Mouse (Mus musculus): ENCODE measurements around the gene Bmp8b.
"Not testable (repeated sequence)": the region's sequence is repeated elsewhere in the genome, so short reads cannot be mapped to it uniquely, and the experiment has no call there.

The Bmp8b gene

DNA sequence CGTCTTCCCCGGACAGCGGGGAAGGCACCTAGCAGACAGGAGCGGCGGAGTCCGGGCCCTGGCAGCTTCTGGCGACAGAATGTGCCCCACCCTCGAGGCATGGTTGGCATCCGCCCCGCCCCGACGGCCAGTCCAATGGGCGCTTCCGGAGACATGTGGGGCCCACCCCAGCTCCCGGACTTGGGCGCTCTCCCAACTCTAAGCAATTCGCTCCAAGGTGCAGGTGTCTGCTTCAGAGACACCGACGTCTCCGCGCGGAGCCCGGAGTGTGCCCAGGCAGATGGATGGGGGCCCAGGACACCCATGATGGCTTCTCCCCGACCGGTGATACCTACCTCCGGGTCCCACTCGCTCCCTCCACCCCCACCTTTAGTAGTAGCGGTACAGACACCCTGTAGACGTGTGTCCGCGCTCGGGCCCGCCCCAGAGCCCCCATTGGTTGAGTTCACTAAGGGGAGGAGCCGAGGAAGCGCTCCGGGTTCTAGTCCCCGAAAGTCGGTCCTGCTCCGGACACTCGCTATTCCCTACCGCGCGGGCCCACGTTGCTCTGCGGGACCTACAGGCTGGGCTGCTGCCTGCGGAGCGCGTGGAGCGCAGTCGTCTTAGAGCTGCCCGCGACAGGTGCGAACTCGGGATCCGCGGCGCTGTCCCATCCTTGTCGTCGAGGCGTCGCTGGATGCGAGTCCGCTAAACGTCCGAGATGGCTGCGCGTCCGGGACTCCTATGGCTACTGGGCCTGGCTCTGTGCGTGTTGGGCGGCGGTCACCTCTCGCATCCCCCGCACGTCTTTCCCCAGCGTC is at the start of gene Bmp8b:
Gene Bmp8b (plus strand): TSS at position 515 of the 800 bp plus-strand sequence.
- in situ Hi-C loops (cut with MboI, MseI) = no loop called here

DNA sequence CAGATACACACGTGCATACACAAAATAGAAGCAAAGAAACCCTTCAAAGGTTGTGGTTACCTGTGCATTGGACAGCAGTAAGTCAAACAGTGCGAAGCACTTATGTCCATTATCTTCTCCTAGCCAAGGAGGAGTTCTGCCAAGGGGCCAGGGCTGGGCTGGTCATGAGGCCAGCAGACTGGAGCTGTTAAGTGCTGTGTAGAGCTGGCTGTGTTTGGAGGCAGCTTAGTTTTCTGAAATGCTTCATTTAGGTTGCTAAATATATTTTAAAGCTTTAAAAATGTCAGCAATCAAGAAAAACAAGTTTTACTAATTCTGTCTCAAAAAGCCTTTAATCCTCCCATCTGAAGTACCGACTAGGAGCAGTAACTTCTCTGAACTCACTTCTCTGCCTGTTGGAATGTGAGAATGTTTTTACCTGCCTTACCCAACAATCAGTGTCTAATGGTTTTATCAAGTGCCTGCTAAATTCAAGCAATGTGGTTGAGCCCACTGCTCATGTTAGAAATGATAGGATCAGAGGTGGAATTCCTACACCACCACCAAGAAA is 48.3 kb upstream of the Bmp8b start:
- in situ Hi-C loops (cut with MboI, MseI) = no loop called here

DNA sequence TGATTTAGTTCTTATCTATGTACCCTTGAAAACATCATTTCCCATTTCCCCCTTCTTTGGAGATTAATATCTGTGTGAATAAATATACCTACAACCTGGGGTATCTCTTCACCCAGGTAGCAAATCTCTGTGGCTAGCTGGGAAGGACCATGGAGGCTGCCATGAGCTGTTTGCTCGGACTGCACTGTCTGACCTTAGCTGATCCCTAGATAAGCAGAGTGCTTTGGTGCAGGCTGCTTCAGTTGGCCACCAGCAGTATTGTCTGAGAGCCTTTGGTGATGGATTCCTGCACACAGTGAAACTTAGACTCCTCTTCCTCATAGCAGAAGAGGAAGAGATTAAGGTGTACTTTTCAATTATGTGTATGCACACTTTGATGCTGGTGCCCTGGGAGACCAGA is 47.0 kb upstream of the Bmp8b start:
- in situ Hi-C loops (cut with MboI, MseI) = no loop called here

DNA sequence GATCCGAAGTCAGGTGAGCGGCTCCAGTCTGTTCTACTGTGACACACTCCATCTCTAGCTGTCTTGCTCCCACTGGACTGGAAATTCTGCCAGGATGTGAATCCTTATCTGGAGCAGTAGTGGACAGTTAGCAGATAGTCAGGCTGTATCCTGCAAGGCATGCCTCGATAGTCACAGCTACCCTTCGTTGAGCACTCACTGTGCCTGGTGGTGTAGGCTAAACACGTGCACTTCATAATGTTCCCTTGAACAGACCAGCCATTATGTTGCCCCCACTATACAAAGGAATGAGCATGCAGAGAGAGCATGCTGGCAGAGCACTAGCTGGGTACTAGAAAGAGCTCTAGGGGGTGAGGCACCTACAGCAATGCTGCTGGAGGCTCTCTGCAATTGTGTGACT is 43.2 kb upstream of the Bmp8b start:
- in situ Hi-C loops (cut with MboI, MseI) = no loop called here

DNA sequence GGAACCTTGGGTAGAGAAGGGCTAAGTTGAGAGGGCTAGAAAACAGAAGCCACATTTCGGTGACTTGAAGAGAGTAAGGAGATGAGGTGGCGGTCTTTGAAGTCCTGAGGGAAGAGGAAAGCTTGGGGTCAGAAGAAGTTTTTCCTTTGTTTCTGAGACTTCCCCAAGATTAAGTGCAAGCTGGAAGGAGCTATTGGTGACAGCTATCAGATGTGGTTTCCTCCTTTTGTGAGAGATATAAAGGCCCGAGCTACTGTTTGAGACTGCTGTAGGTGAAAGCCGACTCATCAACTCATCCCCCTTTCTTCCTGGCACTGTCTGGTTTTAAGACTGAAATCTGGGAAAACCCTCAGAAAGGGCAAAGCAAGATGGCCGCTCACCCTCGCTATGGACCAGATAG is 36.3 kb upstream of the Bmp8b start:
- in situ Hi-C loops (cut with MboI, MseI) = no loop called here

DNA sequence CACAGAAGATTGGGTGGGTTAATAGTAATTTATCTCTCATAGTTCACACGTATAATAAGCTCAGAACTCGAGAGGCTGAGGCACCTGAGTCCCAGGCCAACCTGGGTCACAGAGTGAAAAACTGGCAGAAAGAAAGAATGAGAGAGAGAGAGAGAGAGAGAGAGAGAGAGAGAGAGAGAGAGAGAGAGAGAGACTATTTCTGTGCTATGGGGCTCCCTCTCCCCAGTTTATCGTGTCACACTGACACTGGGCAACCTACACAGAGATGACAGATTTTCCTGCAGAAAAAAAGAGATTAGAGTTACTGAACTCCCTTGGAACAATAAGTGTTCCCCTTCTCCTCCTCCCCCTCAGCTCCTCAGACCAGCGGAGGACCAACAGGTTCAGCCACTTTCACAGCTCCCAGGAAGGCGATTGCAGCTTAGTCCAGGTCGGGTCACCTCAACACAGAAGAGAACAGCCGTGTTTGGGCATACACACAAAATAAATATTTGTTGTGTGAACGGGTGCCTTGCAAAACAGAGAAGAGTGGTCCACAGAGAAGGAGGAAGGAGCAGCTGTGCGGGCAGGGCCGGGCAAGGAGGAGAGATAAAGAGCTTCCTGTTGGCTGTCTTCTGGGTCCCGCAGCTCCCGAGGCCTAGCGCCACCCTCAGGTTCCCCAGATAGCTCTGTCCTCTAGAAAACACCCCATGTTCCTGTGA is 33.5 kb upstream of the Bmp8b start:
- in situ Hi-C loops (cut with MboI, MseI) = no loop called here

DNA sequence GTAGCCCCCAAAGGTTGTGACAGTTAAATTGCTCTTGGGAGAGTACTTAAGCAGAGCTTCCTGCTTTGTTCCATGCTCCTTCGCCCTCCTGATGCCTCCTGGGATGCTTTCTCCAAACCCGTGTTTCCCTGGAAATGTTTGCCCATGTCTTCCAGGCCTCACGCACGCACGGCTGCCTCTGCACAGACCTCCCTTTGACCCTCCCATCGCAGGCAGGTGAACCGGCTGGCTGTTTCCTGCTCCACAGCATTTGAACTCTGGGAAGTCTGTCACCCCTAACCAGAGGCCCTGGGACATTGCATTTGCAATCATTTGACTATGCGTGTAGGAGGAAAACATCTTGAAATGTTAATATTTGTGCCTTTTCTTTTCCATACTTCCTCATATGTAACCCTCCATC is 28.0 kb upstream of the Bmp8b start:
- in situ Hi-C loops (cut with MboI, MseI) = no loop called here

DNA sequence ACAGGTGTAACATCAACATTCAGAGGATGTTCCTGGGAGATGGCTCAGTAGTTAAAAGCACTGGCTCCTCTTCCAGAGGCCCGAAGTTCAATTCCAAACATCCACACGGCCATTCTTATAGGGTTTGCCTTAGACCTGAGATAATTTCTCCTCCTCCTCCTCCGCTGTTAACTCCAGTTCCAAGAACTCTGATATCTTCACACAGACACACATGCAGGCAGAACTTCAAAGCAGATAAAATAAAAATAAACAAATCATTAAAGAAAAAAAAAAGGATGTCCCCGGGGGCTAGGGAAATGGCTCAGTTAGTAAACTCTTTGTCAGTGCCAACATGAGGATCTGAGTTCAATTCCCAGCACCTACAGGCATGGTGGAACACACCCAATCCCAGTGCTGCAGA is 26.7 kb upstream of the Bmp8b start:
- in situ Hi-C loops (cut with MboI, MseI) = no loop called here

DNA sequence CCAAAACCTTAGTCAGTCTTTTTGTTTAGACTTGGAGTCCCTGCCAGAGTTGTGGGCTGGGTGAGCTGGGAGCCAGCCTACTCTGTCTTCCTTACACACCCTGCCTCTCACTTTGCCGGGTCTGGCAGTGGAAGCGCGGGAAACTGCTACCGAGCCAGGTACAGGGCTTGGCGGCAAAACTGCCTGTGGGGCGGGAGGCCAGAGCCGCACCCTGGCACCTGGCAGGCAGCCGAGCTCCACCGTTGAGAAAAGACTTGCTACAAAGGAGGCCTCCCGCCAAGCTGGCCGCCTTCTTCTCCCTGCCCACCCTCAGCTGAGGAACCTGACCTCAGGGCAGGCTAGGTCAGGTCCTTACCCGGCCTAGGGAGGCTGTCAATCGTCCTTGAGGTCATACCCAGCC is 24.2 kb upstream of the Bmp8b start:
- in situ Hi-C loops (cut with MboI, MseI) = loop anchor here (5.0 kb wide), 3 partner anchors 83 to 273 kb away; partner anchors contain the start of gene Mycl

DNA sequence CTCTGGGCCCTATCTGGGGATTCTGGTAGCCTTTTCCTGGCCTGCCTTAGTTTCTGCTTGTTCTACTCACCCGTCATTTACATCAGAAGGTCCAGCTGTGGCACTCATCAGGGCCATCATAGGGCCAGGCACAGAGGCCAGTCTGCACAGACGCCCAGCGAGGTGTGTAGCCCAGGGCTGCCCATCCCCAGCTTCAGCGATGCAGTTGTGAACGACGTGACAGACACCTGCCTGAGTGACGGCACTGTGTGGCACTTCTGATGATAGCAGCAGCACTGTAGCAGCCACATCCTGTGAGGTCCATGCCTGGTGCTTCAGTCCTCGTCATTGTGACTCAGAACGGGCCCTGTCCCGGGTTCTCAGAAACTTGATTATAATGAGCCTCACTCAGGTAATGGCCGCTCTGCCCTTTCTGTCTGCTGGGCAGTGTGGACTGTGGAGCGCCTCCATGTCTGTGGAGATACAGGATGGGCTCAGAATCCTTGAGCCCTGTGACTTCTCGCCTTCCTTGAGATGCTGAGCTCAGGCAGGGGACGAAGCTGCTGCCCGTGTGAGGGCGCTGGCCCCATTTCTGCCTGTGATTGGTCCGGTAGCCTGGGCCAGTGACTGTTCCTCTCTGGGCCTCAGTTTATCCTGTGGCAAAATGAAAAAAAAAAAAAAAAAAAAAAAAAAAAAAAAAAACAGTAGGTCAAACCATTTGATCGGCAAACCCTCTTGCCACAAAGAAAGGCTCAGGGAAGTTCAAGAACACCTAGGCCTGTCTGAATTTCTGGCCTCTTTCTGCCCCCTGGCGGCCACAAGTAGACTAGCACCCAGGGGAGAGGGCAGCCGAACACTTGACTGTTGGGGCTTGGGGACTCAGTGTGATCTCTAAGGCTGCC is 22.4 kb upstream of the Bmp8b start:
- in situ Hi-C loops (cut with MboI, MseI) = loop anchor here (5.0 kb wide), 3 partner anchors 85 to 275 kb away; partner anchors contain the start of gene Mycl

DNA sequence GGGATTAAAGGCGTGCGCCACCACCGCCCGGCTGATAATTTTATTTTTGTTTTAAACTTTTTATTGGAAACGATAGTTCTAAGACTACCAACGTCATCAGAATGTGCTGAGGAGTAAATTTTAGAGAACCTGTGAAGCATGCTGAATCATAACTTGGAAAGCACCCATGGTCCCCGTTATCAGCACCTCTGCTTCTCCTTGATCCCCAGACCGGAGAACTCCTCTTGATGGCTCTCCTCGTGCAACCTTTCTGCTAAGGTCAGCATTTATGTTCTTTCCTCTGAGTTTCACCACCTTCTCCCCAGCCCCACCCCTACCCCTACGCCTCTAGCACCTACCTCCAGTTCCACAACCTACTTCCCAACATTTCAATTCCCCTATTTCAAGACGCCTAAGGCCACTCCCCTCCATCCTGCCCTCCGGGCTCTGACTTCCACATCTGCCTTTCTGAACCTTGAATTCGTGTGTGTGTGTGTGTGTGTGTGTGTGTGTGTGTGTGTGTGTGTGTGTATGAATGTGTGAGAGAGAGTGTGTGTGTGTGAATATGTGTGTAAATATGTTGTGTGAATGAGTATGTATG is 21.6 kb upstream of the Bmp8b start:
- in situ Hi-C loops (cut with MboI, MseI) = loop anchor here (5.0 kb wide), 3 partner anchors 86 to 276 kb away; partner anchors contain the start of gene Mycl

DNA sequence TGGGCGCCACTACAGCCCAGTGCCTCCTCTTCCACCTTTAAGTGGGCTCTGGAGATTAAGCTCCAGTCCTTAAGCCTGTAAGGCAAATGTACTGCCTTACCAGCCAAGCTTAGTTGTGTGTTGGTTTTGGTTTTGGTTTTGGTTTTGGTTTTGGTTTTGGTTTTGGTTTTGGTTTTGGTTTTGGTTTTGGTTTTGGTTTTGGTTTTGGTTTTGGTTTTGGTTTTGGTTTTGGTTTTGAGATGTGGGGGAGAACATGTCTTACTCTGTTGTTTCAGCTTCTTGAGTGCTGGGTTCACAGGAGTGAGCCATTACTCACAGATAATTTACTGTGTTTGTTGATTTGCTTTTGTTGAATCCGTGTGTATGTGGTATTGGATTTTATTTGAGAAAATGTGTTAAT is 19.7 kb upstream of the Bmp8b start:
- in situ Hi-C loops (cut with MboI, MseI) = no loop called here

DNA sequence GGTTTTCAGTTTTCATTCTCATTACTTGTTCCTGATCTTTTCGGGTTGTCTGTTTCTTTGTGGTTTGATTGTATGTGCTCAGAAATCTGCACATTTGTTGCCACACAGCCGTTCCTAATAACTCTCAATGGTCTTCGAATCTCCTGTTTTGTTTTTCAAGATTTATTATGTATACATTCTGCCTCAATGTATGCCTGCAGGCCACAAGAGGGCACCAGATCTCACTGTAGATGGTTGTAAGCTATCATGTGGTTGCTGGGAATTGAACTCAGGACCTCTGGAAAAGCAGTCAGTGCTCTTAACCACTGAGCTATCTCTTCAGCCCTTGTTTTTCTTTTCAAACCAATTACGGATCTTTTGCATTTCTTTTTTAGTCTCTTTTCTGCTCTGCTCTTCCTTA is 18.6 kb upstream of the Bmp8b start:
- in situ Hi-C loops (cut with MboI, MseI) = no loop called here

DNA sequence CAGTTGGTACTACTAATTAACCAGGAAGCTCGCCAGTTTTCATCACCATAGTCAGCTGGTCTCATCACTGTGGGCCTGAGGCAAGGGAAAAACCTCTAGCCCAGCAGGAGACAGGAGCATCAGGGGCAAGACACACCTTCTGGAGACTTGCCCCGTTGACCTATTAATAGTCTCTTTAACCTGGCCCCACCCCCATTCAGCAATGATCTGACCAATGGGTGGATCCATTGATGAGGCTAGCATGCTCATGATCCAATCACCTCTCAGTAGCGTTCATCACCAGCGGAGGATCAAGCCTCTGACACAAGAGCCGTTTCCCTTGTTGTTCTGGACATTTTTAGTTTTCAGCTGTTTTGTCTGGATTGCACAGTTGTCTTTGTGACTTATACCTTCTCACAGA is 12.3 kb upstream of the Bmp8b start:
- in situ Hi-C loops (cut with MboI, MseI) = no loop called here

DNA sequence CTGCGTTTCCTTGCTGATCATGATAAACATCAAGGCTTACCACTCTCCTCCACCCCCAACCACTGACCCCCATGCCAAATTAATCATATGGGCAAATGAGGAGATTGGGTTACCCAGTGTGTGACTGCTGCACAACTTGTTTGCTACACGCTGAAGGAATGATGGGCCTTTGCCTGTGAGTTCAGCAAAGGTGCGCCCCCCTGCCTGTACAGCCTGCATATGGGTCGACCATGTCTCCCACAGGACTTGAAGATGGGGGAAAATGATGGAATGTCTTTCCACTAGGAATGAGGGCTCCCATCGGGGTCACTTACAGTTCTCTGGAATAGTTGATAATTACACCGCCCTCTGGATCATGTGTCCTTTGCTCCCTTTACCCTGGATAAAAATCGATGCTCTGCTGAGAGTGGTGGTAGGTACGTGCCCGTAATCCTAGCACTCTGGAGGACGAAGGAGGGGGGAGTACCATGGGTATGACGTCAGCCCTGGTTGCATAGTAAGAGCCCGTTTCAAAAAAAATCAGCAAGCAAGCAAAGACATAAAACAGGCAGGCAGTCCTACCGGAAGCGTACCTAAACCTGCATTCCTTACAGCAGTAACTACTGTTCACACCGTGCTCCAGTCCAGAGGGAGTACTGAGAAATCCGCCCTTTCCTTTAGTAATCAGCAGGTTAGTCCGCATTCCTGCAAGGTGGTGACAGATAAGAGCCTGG is 11.7 kb upstream of the Bmp8b start:
- in situ Hi-C loops (cut with MboI, MseI) = no loop called here

DNA sequence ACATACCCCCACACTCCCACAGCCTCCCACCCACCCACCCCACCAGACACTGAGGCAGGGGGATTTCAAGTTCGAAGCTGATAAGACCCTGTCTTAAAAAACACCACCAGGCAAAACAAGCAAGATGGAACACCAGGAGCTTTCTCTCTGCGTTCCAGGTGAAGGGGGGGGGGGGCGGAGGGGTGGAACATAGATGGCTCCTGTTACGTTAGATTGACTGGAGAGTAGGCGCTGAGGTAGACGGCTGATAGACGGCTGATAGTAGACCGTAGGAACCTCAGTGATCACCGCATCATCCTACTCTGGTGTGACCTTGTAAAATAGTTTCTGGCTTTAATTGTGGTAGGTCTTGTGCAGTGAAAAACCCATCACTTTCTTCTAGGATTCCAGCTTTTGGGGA is 11.1 kb upstream of the Bmp8b start:
- in situ Hi-C loops (cut with MboI, MseI) = no loop called here

DNA sequence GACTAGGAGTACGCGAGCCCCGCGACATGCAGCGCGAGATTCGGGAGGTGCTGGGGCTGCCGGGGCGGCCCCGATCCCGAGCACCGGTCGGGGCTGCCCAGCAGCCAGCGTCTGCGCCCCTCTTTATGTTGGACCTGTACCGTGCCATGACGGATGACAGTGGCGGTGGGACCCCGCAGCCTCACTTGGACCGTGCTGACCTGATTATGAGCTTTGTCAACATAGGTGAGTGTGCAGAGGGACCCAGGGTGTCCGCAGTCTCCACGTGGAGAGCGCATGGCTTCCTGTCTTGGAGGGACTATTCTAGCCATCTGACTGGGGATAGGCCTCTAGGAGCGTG is 456 bp downstream of the Bmp8b start:
- in situ Hi-C loops (cut with MboI, MseI) = no loop called here

DNA sequence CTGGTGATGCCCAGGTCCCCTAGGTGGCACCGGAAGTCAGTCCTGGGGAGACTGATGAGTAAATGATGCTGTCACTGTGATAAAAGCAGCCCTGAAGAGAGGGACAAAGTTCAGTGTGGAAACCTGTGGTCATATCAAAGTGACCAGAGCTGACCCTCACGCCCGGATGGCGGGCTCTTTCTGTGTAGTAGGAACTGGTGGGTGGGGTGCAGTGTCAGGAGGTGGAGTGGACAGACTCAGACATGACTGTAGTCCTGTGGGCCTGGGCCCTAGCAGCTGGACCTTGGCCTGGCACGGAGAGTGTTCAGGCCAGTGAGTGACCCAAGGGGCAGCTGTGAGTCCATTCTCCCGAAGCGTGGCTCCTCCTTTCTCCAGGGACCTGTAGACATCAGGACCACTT is 964 bp downstream of the Bmp8b start:
- in situ Hi-C loops (cut with MboI, MseI) = not testable (repeated sequence)

DNA sequence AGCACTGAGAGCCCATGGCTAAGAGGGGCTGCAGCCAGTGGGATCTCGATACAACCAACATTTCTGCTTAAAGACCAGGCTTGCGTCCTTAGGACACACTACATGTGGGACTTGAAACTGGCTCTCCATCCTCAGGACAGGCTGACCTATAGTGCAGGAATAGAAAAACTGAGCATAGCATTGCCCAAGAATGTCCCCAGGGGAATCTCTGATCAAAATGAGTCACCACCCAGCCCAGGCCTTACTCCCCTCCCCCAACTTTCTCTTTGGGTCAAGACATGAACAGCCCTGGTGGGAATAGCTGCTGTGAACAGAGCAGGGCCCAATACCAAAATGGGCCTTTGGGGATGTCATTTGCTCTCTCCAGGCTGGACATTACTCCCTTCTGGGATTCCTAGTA is 1.9 kb downstream of the Bmp8b start:
- in situ Hi-C loops (cut with MboI, MseI) = no loop called here

DNA sequence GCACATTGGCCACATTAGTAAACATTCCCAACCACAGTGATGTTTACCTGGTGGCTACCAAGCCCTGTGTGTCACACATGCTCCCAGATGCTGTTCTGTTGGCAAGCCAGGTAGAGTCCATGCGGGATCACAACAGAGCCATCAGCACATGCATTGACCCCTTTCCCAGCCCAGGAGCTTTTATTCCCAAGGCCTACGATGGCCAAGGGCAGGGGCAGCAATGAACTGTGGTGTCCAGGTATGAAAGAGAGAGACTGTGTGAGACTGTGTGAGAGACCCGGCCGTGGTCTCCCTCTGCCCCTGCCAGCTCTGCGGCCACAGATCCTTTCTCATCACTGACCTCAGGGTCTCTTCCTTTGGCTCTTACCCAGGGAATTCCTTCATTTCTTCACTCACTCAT is 3.1 kb downstream of the Bmp8b start:
- in situ Hi-C loops (cut with MboI, MseI) = no loop called here

DNA sequence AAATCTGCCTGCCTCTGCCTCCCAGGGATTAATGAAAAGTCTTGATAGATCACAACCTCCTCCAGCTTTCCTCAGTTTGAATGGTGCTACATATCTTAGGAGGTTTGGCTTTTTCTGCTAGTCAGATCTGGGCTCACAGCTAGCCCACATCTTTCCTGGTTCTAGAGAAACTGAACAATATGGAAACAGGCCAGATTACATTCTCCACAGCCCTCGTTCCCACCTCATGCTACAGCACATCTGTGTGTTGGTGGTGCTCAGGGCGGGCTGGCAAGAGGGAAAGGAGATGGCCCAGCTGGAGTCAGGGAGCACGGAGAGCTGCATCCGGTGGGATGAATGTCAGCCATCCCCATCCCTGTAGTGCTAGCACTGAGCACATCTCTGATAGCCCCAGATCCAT is 5.8 kb downstream of the Bmp8b start:
- in situ Hi-C loops (cut with MboI, MseI) = no loop called here
